Mouse (Mus musculus) layer of hippocampus, adult 11-12 months (tissue): ENCODE results near the gene Mcl1.
"Not testable (repeated sequence)": the region's sequence is repeated elsewhere in the genome, so short reads cannot be mapped to it uniquely, and the experiment has no call there.

Experiments
- DNase-seq: peaks from one replicate; pipeline ENCODE4 v3.0.0; 2022; ENCODE audit warnings: low spot score

Gene Mcl1

DNA sequence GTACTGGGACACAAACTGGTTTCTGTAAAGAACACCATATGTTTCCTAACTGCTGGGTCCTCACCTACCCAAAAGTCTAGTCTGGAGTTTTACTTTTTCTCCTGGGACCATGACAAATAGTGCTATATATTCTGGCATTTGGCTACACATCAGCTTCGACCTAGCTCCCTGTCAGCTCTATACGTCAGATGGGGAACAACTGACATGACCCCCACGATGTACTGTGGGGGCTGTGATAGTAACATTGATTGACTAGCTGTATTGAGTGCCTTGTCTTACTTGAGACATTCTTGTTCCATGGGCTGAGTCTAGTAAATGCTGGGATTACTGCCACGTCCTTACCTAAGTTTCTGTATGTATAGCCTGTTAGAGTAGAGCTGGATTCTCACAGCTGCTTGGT lies 8.9 kb downstream of the Mcl1 start:
- DNase-seq = no peak

DNA sequence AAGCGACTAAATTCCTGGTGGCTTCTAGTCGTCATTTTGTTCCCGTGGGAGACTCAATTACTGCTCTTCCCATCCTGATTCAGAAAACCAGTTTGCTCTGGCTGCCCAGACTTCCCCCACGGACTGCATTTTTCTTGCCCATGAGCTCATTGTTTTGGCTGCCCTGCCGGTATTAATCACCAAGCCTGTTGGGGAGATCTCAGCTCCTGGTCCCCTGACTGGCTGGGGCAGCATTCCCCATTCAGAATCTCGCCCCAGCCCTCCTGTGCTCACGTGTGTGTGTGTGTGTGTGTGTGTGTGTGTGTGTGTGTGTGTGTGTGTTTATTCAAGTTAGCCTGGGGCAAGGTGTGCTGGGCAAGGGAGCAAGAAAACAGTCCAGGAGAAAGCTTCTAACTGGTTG lies 9.4 kb downstream of the Mcl1 start:
- no peak for DNase-seq

DNA sequence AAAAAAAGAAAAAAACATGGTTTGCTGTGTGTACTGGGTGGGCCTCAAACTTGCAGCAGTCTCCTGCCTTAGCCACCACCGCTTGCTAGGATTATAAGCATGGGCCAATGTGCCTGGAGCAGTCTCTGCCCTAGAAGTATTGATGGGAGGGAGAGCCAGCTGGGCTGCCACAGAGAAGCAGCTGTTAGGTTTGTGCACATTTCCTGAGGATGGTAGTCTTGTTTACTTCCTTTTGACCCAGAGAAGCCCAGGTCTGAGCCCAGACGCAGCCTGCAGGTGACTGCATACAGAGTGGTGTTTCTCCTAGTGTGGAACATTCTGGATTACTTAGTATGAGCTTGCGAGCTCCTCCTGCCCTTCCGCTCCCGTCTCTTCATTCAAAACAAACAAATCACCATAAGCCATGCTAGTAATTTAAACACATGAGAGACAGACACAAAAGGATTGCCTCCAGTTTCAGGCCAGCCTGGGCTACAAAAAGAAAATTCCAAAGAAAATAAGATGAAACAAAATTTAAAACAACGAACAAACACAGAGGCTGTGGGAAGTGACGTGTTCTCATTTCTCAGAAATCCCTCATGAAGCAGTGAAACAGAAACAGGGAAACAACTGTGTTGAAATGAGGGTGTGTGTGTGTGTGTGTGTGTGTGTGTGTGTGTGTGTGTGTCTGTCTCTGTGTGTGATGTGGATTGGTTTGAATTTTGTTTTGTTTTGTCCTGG lies 10.2 kb downstream of the Mcl1 start:
- no peak for DNase-seq

DNA sequence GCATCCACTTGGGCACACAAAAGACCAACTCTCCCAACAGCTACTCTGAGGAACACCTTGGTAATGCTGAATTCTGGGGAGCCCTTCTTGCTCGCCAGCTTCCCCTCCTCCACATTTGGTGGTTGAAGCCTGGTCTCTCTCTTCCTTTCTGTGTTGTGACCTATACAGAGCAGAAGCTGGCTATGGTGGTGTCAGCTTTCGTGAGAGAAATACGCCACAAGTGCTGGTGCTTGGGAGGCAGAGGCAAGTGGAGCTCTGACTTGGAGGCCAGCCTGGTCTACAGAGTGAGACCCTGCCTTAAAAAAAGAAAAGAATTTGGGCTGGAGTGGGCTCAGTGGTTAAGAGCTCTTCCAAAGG lies 10.7 kb downstream of the Mcl1 start:
- DNase-seq = no peak

DNA sequence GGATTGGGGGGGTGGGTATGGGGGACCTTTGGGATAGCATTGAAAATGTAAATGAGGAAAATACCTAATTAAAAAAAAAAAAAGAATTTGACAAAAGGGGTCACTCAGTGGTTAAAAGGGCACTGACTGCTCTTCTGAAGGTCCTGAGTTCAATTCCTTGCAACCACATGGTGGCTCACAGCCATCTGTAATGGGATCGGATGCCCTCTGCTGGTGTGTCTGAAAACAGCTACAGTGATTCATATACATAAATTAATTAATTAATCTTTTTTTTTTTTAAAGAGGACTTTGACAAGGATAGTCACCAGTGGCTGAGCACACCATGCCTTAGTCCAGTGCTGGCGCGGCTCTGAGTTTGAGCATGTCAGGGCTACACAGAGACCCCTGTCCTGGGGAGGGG lies 11.8 kb downstream of the Mcl1 start:
- not testable (repeated sequence) for DNase-seq

DNA sequence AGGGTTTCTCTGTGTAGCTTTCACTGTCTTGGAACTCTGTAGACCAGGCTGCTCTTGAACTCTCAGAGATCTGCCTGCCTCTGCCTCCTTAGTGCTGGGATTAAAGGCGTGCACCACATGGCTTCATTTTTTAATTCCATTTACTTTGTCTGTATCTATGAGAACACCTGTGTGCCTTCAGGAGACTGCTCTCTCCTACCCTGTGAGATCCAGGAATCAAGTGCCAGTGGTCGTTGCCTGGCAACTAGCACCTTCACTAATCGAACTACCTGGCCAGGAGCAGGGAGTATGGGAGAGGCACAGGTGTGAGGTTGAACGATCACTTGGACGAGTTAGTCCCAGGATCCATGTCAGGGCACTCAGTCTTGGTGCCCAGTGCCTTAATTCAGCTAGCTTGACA lies 12.6 kb downstream of the Mcl1 start:
- DNase-seq = no peak

DNA sequence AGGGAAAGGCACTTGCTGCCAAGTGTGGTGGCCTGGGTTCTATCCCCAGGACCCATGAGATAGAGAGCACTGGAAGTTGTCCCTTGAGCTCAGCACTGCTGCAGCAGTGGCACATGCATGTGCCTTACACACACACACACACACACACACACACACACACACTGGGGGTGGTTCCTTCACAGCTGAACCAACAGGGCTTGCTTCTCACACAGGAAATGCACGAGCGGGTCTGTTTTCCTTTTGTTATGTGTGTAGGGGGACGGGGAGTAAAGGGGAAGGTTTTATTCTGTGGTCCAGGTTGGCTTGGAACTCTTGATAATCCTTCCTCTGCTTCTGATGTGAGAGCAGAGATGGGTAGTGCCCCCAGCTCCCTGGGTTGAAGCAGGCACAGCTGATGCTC lies 13.9 kb downstream of the Mcl1 start:
- no peak for DNase-seq

DNA sequence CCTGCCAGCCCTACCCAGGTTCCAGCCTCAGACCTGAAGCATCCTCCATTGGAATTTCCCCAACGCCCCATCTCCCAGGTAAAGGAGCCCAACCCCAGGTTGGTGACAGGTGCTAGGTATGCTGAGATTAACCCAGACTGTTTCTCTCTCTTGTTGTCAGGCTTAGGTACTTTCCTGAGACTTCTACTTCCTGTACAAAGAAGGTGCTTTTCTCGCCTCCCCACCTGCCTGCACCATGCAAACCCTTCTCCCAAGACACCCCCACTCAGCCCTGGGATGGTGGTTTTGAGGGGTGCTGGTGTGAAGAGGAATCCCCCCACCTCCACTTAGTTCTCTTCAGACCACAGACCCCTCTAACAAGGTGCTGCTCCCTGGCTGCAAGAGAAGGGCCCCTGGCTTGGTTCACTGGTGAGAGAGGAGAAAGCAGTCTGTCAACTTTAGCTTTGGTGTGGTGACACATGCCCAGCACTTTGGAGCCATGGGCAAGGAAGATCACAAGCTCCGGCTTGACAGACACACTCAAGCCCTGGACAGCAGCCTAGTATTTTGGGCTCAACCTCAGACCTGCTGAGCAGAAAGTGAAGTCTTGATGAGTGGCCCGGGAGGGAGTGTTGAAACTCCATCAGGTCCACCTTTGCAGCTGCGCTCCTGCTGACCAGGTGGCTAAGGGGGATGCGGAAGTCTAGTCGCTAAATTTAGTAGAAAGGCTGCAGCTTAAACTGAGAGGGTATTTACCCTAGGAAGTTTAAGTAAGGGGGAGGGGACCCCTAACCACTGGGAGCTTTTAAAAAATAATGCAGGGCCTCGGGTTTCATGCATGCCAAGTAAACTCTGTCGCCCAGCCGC lies 14.5 kb downstream of the Mcl1 start:
- DNase-seq = no peak

DNA sequence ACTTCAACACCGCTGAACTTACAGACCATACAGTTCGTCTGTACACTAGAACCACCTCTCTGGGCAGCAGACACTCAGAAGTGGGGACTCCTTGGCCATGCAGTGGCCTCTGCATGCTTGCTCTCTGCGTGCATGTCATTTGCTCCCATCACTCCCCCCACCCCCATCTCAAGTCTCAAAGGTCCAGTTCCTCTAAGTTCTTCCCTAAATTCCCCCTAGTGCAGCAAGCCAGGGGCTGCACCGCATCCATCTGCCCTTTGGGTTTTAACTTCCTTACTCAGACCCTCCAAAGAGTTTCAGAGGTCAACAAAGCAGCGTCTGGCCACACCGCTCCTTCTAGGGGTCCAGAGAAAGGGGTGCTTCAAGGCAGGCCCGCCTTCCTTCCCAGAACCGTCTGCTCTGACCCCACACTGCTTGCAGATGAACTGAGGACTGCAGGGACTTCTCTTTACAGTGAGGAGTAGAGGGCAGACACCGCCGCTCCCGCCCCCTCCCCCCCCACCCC lies 15.2 kb downstream of the Mcl1 start:
- no peak for DNase-seq

DNA sequence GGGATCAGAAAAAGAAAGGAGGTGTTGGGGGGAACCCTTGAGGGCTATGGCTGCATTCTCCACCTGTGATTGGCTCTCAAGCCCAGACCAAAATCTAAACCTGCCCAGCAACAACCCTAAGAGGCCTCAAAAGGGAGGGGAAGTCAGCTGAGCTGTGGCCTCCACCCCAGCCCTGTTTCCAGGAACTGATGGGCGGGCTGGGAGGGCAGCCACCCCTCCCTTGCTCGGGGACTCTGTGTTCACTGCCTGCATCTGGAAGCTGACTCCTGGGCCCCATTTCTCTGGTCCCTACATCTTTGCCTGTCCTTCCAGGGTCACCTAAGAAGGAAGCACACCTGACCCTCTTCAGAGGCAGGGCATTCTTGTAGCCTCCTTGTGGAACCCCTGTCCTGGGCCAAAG lies 15.6 kb downstream of the Mcl1 start:
- no peak for DNase-seq

DNA sequence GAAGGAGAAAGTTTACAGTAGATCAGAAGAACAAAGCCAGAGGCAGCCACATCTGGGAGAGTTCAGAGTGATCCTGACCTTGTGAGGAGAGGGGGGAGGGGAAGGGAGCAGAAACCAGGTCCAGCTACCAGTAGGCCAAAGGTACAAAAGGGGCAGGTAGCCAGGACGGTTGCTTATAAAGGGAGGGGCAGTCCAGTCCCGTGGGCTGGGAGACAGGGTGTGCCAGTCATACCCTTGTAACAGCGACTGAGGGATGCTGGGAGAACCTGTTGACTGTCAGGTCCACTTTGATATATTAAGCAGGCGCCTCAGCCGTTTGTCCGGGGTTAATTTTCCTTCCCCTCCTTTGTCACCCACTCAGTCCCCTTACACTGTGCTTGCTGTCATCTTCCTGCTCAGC lies 16.2 kb downstream of the Mcl1 start:
- DNase-seq = no peak

DNA sequence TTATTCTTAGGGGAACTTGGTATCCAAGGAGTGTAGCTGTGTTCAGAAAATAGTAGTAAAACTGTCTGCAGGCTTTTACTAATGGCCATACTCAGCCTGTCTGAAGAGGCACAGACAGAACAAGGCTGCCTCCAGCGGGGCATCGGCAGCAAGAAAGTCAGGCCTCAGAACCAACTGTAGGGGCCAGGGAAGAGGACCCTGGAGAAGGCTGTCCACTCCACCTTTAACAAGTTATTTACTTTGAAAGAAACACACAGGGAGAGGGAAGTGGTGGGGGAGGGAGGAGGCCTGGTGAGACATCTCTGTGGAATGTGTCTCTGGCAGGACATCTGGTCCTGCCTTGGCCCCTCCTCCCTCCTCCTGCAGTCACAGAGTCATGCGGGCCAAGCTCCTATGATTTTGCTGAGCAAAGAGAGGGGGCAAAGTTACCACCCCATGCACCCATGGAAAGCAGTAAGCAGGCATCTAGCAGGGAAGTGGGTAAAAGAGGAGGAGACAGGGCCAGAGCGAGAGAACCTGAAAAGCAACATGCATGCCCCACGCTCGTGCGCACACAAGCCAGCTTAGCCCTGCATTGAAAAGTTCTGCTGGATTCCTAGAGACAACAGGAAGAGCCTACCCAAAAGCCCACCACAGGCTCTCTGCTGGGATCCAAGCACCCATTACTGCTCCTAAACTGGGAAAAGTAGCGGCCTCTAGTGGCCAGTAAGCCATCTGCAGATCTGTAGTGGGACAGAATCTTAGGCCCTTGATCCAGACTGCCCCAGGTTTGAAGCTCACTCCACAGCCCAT lies 16.9 kb downstream of the Mcl1 start:
- DNase-seq = peak; percentile 75

DNA sequence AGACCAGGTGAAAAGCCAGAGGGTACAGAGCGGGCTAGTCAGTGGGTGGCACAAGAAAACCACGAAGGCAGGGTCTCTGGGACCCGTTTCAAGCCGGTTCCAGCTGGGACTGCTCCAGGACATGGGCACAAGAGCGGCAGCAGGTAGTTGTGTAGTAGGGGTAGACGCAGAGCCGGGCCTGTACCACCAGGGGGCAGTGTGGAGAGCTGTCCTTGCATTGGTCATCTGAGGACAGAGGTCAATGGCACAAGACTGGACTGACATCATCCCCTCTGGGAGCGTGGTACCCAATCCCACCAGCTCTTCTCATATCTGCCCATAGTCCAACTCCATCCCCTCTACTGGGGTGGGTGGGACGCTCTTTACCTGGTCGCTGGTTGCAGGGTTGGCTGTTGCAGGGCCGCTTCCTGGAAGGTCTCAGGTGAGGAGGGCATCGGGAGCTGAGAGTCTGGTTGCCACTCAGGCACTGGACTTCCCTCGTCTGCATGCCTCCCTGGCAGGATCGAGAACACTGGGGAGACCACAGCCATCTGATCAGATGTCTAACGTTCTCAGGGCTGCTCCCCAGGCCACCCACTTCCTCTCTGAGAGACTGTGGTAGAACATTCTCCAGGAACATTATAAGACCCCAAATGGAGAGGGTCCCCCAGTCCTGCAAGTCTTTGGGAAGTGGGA lies 18.3 kb downstream of the Mcl1 start:
- DNase-seq = peak; percentile 73

DNA sequence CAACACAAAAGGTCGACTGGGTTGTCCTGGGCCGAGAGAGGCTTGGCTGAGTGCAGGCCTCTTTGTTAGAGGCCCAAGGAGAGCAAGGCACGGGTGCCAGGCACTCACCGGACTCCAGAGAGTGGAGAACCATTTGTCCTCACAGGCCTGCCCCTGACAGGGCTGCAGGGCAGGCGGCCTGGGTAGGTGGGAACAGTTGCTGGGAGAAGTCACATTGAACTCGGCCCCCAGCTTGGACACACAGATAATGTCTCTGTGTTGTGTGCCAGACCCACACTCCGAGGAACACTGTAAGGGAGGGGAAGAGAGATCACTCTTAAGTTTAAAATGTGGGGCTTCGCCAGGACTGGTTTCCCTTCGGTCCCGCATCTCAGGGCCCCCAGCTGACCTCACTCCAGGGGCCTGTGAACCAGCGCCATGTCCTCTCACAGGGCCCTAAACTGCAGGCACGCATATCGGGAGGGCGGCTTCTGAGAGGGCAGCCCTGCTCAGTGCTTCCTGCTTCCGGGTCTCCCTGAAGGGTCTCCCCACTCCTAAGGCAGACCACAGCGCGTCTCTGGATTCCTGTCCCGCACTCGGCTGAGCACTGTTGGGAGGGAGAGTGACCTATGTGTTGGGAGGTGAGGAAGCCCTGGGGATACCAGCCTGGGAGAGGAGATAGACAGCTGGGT lies 19.0 kb downstream of the Mcl1 start:
- DNase-seq = no peak

DNA sequence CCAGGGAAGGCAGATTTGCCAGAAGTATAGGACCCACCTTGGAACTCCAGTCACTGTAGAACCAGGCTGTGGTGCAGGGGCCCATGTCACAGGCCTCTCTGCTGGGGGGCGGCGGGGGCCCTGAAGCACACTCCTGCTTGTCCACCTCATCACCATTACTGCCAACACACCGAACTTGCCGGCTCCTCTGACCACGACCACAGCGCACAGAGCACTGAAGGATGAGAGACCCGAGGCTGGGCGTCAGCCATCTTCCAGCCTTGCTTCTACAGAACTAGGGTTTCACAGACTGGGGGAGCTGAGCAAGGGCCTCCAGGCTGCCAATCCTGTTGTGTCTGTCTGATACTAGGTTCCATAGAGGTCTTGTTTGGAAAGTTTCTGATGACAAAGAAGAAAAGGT lies 21.0 kb downstream of the Mcl1 start:
- no peak for DNase-seq

DNA sequence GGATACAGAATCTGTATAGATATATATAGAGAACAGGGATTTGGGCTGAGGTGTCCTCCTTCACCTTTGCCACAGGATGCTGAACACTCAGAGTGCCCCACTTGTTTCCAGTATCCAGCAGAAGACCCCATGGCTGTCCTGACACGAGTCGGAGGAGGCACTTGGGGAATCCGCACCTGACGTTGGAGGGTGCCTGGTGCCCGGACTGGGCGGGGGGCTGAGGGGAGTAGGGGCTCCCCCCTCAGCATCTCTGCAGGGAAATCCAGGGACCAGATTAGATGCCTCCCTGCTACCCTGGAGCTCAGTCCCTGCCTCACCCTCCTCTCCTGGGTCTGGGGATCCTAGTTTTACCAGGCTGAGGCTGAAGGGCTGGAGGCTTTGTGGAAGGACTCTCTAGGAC lies 22.1 kb downstream of the Mcl1 start:
- no peak for DNase-seq

DNA sequence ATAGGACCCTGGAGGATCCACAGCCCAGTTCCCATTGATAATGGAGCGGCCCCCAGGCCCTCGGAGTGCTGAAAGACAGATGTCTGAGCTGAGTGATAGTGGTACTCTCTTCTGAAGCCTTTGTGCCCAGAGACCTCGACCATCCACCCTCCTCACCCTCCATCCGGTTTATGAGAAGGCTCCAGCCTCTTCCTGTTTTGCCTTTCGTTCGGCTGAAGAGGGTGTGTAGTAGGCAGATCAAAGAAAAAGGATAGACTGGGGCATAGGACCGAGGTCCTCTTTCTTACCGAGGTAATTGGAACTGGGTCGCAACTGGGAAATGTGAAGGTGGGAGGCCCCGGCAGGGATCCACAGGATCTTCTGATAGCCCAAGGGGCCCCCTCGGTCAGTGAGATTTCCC lies 22.8 kb downstream of the Mcl1 start:
- no peak for DNase-seq

DNA sequence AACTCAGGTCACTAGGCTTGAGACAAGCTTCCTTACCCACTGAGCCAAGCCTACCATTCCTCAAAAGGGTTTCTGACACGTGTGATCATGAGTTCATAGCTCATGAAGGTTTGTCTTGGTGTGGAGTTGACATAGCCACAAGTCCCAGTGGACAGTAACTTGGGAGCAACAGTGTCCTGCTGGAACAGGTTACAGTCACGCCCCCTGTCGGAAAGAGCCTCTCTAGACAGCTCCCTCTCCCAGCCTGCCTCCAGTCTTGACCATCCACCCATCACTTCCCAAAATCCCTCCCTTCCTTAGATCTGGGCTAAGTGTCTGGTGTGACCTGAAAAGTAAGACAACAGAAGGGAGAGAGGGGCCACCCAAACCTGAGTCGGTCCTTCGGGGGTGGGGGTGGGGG lies 24.3 kb downstream of the Mcl1 start:
- no peak for DNase-seq

DNA sequence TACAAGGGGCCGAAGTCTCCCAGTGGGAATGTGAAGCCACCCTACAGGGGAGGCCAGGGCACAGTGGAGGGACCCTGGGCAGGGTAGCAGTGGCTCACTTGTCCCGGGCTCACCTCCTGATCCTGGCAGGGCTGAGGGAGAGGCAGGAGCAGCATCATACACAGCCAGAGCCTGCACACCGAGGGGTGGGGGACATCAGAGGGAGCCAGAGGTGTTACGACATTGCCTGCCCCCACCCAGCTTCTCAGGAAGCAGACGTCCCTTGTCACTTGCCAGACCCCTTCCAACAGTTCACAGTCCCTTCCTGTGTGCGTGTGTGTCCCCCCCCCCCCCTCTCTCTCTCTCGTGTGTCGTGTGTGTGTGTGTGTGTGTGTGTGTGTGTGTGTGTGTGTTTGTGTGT lies 26.3 kb downstream of the Mcl1 start:
- DNase-seq = no peak

DNA sequence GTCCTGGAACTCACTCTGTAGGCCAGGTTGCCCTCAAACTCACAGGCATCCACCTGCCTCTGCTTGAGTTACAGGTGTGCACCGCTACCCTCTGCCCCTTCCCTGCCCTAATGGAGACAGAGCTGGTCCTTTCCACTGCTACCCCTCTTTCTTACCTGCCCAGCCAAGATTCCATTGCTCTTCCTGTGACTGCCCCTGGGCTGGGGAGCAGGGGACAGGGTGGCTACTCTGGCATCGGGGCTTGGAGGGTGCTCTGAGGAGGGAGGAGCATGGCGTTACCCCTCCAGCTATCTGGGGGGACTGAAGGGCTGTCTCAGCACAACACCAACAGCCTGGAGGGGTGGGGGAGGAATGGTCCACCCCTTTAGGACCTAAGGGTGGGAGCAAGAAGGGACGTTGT lies 26.7 kb downstream of the Mcl1 start:
- no peak for DNase-seq

DNA sequence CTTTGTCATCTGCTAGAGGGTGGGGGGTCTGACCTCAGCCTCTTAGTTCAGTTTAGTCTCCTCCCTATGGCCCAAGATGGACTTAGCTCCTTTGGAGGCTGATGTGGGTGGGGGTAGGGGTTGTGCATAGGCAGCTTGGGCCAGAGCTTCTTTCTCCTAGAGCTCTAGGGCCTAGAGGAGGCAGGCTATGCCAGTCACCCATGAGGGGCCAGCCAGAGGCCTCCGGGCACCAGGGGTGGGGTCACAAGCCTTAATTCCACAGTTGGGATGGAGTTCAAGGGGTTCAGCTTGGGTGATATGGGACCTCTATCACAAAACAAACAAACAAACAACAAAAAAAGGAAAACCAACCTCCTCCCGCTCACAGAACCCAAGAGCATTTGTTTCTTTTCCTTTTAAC lies 27.1 kb downstream of the Mcl1 start:
- DNase-seq = no peak
